In genomic region chr15:80051782-80052181, GRCm38 (mm10) we compare ENCODE assay signal across 11 mouse cellular contexts. TPM values are rescaled to one million over a fixed set of nuclear protein-coding genes. Genes with fewer than 3 reads are reported as not detected.
DNase-seq lines count a peak whose midpoint lies in the region; ATAC-seq and TF ChIP-seq lines count a peak whose summit lies in the region.
"Had no signal": no experiment of that assay in that cellular context is flagged by ENCODE, and none has a peak within 500 bp of the region (broad histone marks: within the 10 kb centered on the region; RNA-seq: fewer than 3 reads in every experiment).

No protein-coding gene starts in this region.

- no peak overlapping the region for H3K9ac ChIP-seq in kidney, embryonic 16.5 days (replicated peaks; ENCODE audit: low read length)

- TF ChIP-seq CTCF in thymus, adult 2 months (IDR thresholded peaks at IDR 0.05; ENCODE audit: borderline replicate concordance, control insufficient read depth, extremely low read depth, insufficient read depth, low read length, poor library complexity) = no peak

- peak overlapping the region; percentile 55 for H3K27ac ChIP-seq in kidney, embryonic 16.5 days (ENCODE audit: low read length)
- H3K27ac ChIP-seq in brown adipose tissue, adult 24 weeks (replicated peaks; ENCODE audit: low read depth, low read length) = peak overlapping the region; percentile 100
- peak overlapping the region; percentile 65 for H3K27ac ChIP-seq in thymus, adult 2 months (ENCODE audit: control insufficient read depth, insufficient read depth, low read length)
- H3K27ac ChIP-seq: macrophage had no signal

- H3K36me3 ChIP-seq in kidney, embryonic 16.5 days (ENCODE audit: insufficient read depth, low read length) = no peaks in the 10 kb centered on the region
- no peaks in the 10 kb centered on the region for H3K36me3 ChIP-seq in thymus, adult 2 months (ENCODE audit: control insufficient read depth, insufficient read depth, low read length)

- H3K4me3 ChIP-seq in kidney, embryonic 16.5 days (ENCODE audit: low read length) = no peak overlapping the region
- peak overlapping the region; percentile 6; the same call in 1 of the 2 replicates for H3K4me3 ChIP-seq in brown adipose tissue, adult 24 weeks (ENCODE audit: insufficient read depth, low read depth, low read length)
- H3K4me3 ChIP-seq in thymus, adult 2 months (ENCODE audit: control insufficient read depth, insufficient read depth, low read length) = no peak overlapping the region

- no peak overlapping the region for H3K4me2 ChIP-seq in kidney, embryonic 16.5 days (replicated peaks; ENCODE audit: low read depth, low read length)

- H3K9me3 ChIP-seq in kidney, embryonic 16.5 days (ENCODE audit: low read length) = no peaks in the 10 kb centered on the region

- peaks cover 5% of the 10 kb centered on the region; the same call in 1 of the 2 replicates for H3K4me1 ChIP-seq in kidney, embryonic 16.5 days (ENCODE audit: insufficient read depth, low read length)
- H3K4me1 ChIP-seq in brown adipose tissue, adult 24 weeks (ENCODE audit: control insufficient read depth, insufficient read depth, insufficient read length, low read length) = peaks cover 28% of the 10 kb centered on the region
- peaks cover 64% of the 10 kb centered on the region for H3K4me1 ChIP-seq in thymus, adult 2 months (replicated peaks; ENCODE audit: control insufficient read depth, insufficient read depth, low read length)

- WGBS in kidney, embryonic 16.5 days = 62% methylated on average over 9 of the region's 9 CpGs
- 20% methylated on average over 9 of the region's 9 CpGs for WGBS in thymus, adult 2 months

- no peaks in the 10 kb centered on the region for H3K27me3 ChIP-seq in kidney, embryonic 16.5 days (ENCODE audit: insufficient read depth, low read length)
- H3K27me3 ChIP-seq in thymus, adult 2 months (ENCODE audit: control insufficient read depth, insufficient read depth, low read length) = no peaks in the 10 kb centered on the region

- TF ChIP-seq POLR2A in thymus, adult 2 months (IDR thresholded peaks at IDR 0.05; ENCODE audit: control insufficient read depth, extremely low read depth, insufficient read depth, low read length, poor library complexity) = no peak

- no peak for DNase-seq in kidney, postnatal 25 days
- DNase-seq in induced T-regulatory cell, adult 2 months (ENCODE audit: low read depth) = peak; percentile 47
- DNase-seq in thymus, adult 2 months = peak; percentile 46
- no peak for DNase-seq in natural killer cell, adult 2 months (ENCODE audit: low spot score in 2 of 2)
- no peak for DNase-seq in Muller cell, postnatal 12 days (ENCODE audit: inconsistent ontology term)
- DNase-seq: cerebellum, adult 8-10 months; right cerebral cortex, postnatal 25 days had no signal

- no peak for ATAC-seq in kidney, embryonic 16.5 days (ENCODE audit: low FRiP score, low TSS enrichment)
- ATAC-seq: forebrain, embryonic 16.5 days had no signal

RNA-seq across cellular contexts. Expression of gene Pdgfb, which starts 37.0 kb away (rescaled TPM):
- 4.3 and 6.2 TPM in 2 replicates for polyA plus RNA-seq in kidney, embryonic 16.5 days (2015; fragmentation: Nextera tagmentation; extraction: Ambion mirVana)
- 9.8 and 13.0 TPM in 2 replicates for polyA plus RNA-seq in brown adipose tissue, adult 24 weeks (2012; ENCODE audit: insufficient read depth, insufficient read length, missing spikeins)
- 10.9 and 11.6 TPM in 2 replicates for polyA plus RNA-seq in thymus, adult 2 months (2012; rRNA removed)

RNA-seq across cellular contexts. Expression of gene Syngr1, which starts 39.4 kb away (rescaled TPM):
- polyA plus RNA-seq in kidney, embryonic 16.5 days (2015; fragmentation: Nextera tagmentation; extraction: Ambion mirVana) = 14.3 and 16.0 TPM in 2 replicates
- 47.9 and 62.7 TPM in 2 replicates for polyA plus RNA-seq in brown adipose tissue, adult 24 weeks (2012; ENCODE audit: insufficient read depth, insufficient read length, missing spikeins)
- 91.8 and 121 TPM in 2 replicates for polyA plus RNA-seq in thymus, adult 2 months (2012; rRNA removed)

RNA-seq across cellular contexts. Expression of gene Rpl3, which starts 39.9 kb away (rescaled TPM):
- 981 and 1,131 TPM in 2 replicates for polyA plus RNA-seq in kidney, embryonic 16.5 days (2015; fragmentation: Nextera tagmentation; extraction: Ambion mirVana)
- polyA plus RNA-seq in brown adipose tissue, adult 24 weeks (2012; ENCODE audit: insufficient read depth, insufficient read length, missing spikeins) = 424 and 522 TPM in 2 replicates
- 627 and 715 TPM in 2 replicates for polyA plus RNA-seq in thymus, adult 2 months (2012; rRNA removed)

Comparison
In these comparisons a context has a peak if more than half of its experiments do, and no peak if none do; other contexts are left out.
1. DNase-seq: peak in induced T-regulatory cell, adult 2 months (single experiment) and thymus, adult 2 months (single experiment); none in kidney, postnatal 25 days (0 of 2), natural killer cell, adult 2 months (0 of 2) and Muller cell, postnatal 12 days (single experiment).
2. Peak in every context shown above with its lines, with median percentiles within 50 percentile points of each other: H3K27ac ChIP-seq.